Mouse (Mus musculus) hematopoietic stem cell, adult 5-6 weeks (primary cell): ENCODE data around the gene Syt7. TPM values are rescaled to one million over a fixed set of nuclear protein-coding genes. Genes with fewer than 3 reads are reported as not detected.
A peak's percentile ranks its signal among the peaks of the same experiment; 100 is the strongest.

Experiments used
- ATAC-seq, 2 experiments: fragments of 125-278 bp in 1 of 2; replicated peaks in 1 of 2; 2 replicates each; pipeline ENCODE4 v1.8.0; 2016 to 2017; ENCODE audit warnings: inconsistent platforms in 2 of 2, mild to moderate bottlenecking in 2 of 2, moderate number of reproducible peaks in 2 of 2, low read depth in 1 of 2, moderate TSS enrichment in 1 of 2; ENCODE audit not compliant: low FRiP score in 2 of 2, poor library complexity in 2 of 2, severe bottlenecking in 2 of 2, insufficient read depth in 1 of 2, low TSS enrichment in 1 of 2
- total RNA-seq: library from RNA; stranded (forward); fragments of 172-1452, 232-1000 nt; gene quantifications from 2 replicates; pipeline ENCODE4 v1.2.3, GENCODE M21; 2017

Gene Syt7
- total RNA-seq, 1 experiment from 2014 or later: not detected

- ATAC-seq: no peak
These were observed 19.0 kb upstream of the Syt7 start for GRCm38 (mm10) chr19:10369936-10370335.

GRCm38 (mm10) chr19:10373191-10373590 lies 15.7 kb upstream of the Syt7 start:
- ATAC-seq: no peak

- no peak for ATAC-seq
These were observed 13.6 kb upstream of the Syt7 start for GRCm38 (mm10) chr19:10375260-10375659.

DNA sequence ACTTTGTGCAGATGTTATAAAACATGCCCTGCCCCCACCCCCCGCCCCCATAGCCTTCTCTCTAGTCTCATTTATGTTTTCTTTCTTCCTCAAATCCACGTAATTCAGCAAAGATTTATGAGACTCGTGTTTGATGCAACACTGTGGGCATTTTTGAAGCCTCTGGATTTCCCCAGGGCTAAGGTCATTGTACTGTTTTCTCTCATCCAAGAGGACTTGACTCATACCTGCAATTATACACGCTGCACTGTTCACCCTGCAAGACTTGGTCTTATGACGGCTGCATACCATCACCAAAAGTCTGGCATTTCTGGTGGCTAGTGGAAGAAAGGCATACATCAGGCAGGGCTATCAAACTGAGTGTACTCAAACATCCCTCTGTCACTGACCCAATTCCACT lies 8.9 kb upstream of the Syt7 start:
- ATAC-seq: no peak

GRCm38 (mm10) chr19:10387660-10388059 lies 1.2 kb upstream of the Syt7 start:
- ATAC-seq: no peak

DNA sequence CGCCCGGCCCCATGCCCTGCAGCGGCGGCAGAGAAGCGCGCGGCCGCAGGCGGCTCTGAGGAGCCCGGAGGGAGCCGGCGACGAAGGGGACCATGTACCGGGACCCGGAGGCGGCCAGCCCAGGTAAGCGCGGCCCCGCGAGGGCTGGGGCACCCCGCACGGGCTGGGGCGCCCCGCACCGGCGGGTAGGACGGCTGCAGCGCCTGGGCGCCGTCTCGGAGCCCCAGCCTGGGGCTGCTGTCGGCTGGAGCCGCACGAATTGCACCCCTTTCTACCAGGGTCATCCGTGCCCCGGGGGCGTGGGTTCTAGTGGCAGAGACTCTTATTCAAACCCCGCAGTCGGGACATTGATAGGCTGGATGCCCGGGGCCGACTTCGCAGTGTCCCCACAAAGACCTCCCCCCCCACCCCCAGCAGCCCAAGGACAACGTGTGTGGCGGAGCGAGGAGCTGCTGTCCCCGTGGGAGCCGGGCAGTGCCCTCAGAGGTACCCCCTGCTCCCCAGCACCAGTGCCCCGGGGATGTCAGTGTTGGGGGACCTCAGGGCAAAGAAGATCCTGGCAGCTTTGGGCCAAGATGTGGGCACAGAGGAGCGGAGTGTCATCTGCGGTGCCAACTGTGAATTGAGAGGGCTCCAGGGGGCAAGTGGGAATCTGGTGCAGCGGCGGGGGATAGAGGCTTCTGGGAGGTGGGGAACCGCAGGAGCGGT lies 655 bp downstream of the Syt7 start:
- no peak for ATAC-seq

GRCm38 (mm10) chr19:10390099-10390680 lies 1.3 kb downstream of the Syt7 start:
- ATAC-seq: no peak

DNA sequence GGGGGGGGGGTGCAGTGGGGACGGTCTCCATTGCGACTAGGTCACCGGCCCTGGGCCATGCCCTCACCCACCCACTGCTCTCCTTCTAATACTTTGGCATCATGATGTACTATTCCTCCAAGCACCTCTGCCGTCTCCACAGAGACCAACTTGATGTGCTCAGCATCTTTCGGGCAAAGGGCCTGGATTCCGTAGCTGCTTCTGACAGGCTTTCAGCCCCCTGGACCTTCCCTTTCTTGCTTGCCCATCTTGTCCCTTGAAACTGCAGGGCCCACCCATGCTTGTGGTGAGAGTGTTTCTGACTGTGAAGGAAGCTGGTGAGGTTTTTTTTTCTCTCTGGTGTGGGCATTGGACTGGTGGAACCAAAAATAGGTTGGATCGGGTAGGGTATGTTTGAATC lies 2.1 kb downstream of the Syt7 start:
- no peak for ATAC-seq

GRCm38 (mm10) chr19:10391995-10392394 lies 3.1 kb downstream of the Syt7 start:
- no peak for ATAC-seq

GRCm38 (mm10) chr19:10393471-10393870 lies 4.6 kb downstream of the Syt7 start:
- ATAC-seq: no peak

GRCm38 (mm10) chr19:10393874-10394500 lies 5.1 kb downstream of the Syt7 start:
- ATAC-seq: no peak

GRCm38 (mm10) chr19:10395174-10395573 lies 6.3 kb downstream of the Syt7 start:
- no peak for ATAC-seq

GRCm38 (mm10) chr19:10396962-10397361 lies 8.1 kb downstream of the Syt7 start:
- no peak for ATAC-seq

- ATAC-seq: no peak
These were observed 8.7 kb downstream of the Syt7 start for GRCm38 (mm10) chr19:10397479-10398153.

DNA sequence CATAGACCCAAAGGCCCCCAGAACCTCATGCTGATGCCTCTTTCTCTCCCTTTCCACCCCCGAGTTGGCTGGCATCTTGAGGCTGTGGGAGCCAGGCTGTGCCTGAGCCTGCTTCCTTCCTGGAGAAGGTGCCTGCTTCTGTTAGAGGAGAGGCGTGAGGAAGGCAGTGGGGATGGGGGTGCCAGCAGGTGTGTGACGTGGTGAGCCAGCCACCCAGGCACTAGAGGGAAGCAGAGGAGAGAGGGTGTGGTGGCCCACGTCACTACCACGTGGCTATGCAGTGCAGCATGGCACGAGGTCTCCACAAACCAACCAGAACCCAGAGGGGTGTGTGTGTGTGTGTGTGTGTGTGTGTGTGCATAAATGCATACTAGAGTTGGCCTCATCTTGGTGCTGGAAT lies 9.4 kb downstream of the Syt7 start:
- no peak for ATAC-seq

- peak; percentile 74 to 82 for ATAC-seq
These were observed 14.0 kb downstream of the Syt7 start for GRCm38 (mm10) chr19:10402771-10403494.

GRCm38 (mm10) chr19:10403593-10404380 lies 14.9 kb downstream of the Syt7 start:
- no peak for ATAC-seq
